Mouse (Mus musculus) hindbrain, postnatal 0 days (tissue): ENCODE measurements at regions not wholly inside any gene's neighbourhood (a gene's known extent, or its start where the extent isn't known, plus 50 kb on each side); places are given as distances from the start of the nearest gene placed in this dataset.

Source experiments
- ATAC-seq: fragments of 200-750 bp; cut with Nextera tagmentation; 2 replicates; pipeline ENCODE4 v1.8.0; 2017; ENCODE audit warnings: mild to moderate bottlenecking, moderate TSS enrichment, moderate library complexity
- DNase-seq: peaks from one replicate; pipeline ENCODE4 v3.0.0-alpha.2; 2015; ENCODE audit warnings: low spot score
- H3K27ac ChIP-seq: fragments of 300-500 bp; sonication (generic); 2 replicates; pipeline ENCODE4 v1.5.1; 2014; ENCODE audit warnings: mild to moderate bottlenecking
- H3K27me3 ChIP-seq: fragments of 300-500 bp; sonication (generic); 2 replicates; pipeline ENCODE4 v1.6.1; 2014; ENCODE audit warnings: low read length, mixed read lengths; ENCODE audit not compliant: insufficient read depth
- H3K36me3 ChIP-seq: fragments of 300-500 bp; sonication (generic); 2 replicates; pipeline ENCODE4 v1.6.1; 2014; ENCODE audit warnings: low read length, mixed read lengths; ENCODE audit not compliant: insufficient read depth
- H3K4me1 ChIP-seq: fragments of 300-500 bp; sonication (generic); 2 replicates; pipeline ENCODE4 v1.6.1; 2014; ENCODE audit warnings: antibody characterized with exemption, low read length, mixed read lengths; ENCODE audit not compliant: insufficient read depth
- H3K4me2 ChIP-seq: fragments of 300-500 bp; sonication (generic); 2 replicates; pipeline ENCODE4 v1.6.1; 2014; ENCODE audit warnings: low read depth, mild to moderate bottlenecking, low read length, moderate library complexity, mixed read lengths
- H3K4me3 ChIP-seq: fragments of 300-500 bp; sonication (generic); 2 replicates; pipeline ENCODE4 v1.5.1; 2014; ENCODE audit warnings: low read length
- H3K9ac ChIP-seq: fragments of 300-500 bp; sonication (generic); replicated peaks from 2 replicates; pipeline ENCODE4 v1.6.1; 2014; ENCODE audit warnings: mild to moderate bottlenecking, low read length, moderate library complexity, mixed read lengths
- H3K9me3 ChIP-seq: fragments of 300-500 bp; sonication (generic); 2 replicates; pipeline ENCODE4 v1.6.1; 2016; ENCODE audit warnings: low read length, mixed read lengths
- CTCF ChIP-seq: IDR thresholded peaks from 2 replicates; pipeline ENCODE4 v1.5.1; 2016; ENCODE audit warnings: antibody characterized with exemption, control low read depth, low read depth
- WGBS: fragments of 180-500 bp; shearing (Covaris S2); extraction: QIAGEN DNeasy Blood & Tissue Kit; methylation state at CpG from one replicate; pipeline ENCODE4 v1.1.7; 2014; 5-methylcytosine and 5-hydroxymethylcytosine counted together
- microRNA-seq, 2 experiments: library from miRNA; unstranded; fragments of <30 nt; microRNA quantifications; one replicate each; pipeline ENCODE4; 2016

GRCm38 (mm10) chr1:121935911-121936310, 368.1 kb upstream of the Ddx18 start:
- no peaks in the 10 kb centered on the region for H3K9me3 ChIP-seq
- H3K27ac ChIP-seq: no peak overlapping the region
- H3K4me2 ChIP-seq: no peak overlapping the region
- H3K9ac ChIP-seq: no peak overlapping the region
- WGBS: 76% methylated on average over 1 of the region's 1 CpGs
- no peak for ATAC-seq
- no peaks in the 10 kb centered on the region for H3K36me3 ChIP-seq
- no peak overlapping the region for H3K4me3 ChIP-seq
- TF ChIP-seq CTCF: no peak
- H3K4me1 ChIP-seq: no peaks in the 10 kb centered on the region
- no peaks in the 10 kb centered on the region for H3K27me3 ChIP-seq
- DNase-seq: no peak

Small RNA genes lying in the stretch of these regions (microRNA-seq; reads per million reads assigned to microRNA genes)
- gene Gm26472: 0 reads per million in 2 experiments
